Mouse (Mus musculus) kidney, adult 2 months (tissue): ENCODE measurements around the gene Cdkn1b.

Source experiments
- CTCF ChIP-seq: fragments of 200-500 bp; conservative IDR thresholded peaks from 2 replicates; pipeline ENCODE4 v1.5.1; 2011; ENCODE audit warnings: low read depth, mild to moderate bottlenecking, control low read depth, low read length, moderate library complexity, mixed read lengths; ENCODE audit not compliant: insufficient read depth, insufficient read length
- POLR2A ChIP-seq: fragments of 200-500 bp; IDR thresholded peaks from one replicate; pipeline ENCODE4 v1.6.1; 2011; ENCODE audit warnings: low read depth, low read length, control low read depth

- no peak for TF ChIP-seq POLR2A
- TF ChIP-seq CTCF = no peak
Measured at GRCm38 (mm10) chr6:134931146-134931545, 10.9 kb downstream of the Cdkn1b start.
